Mouse (Mus musculus) bone marrow macrophage, adult 2 months (primary cell): ENCODE results near the gene Gnb5. TPM values are rescaled to one million over a fixed set of nuclear protein-coding genes. Genes with fewer than 3 reads are reported as not detected.

Experiments
- H3K27ac ChIP-seq: 2 replicates; pipeline ENCODE4 v1.5.1; 2012; ENCODE audit warnings: low read depth, low read length; ENCODE audit not compliant: insufficient read depth
- H3K4me1 ChIP-seq: 2 replicates; pipeline ENCODE4 v1.6.1; 2012; ENCODE audit warnings: low read length; ENCODE audit not compliant: control insufficient read depth, insufficient read depth
- H3K4me3 ChIP-seq: 2 replicates; pipeline ENCODE4 v1.5.1; 2012; ENCODE audit warnings: mild to moderate bottlenecking, low read length, moderate library complexity; ENCODE audit not compliant: insufficient read depth
- CTCF ChIP-seq: IDR thresholded peaks from 2 replicates; pipeline ENCODE4 v1.5.1; 2012; ENCODE audit warnings: low read depth, mild to moderate bottlenecking, low read length, moderate library complexity
- POLR2A ChIP-seq: IDR thresholded peaks from 2 replicates; pipeline ENCODE4 v1.6.1; 2012; ENCODE audit warnings: mild to moderate bottlenecking, low read depth, low read length, borderline replicate concordance
- polyA plus RNA-seq: library from polyadenylated mRNA; stranded (reverse); fragments of >200 nt; gene quantifications from 2 replicates; pipeline ENCODE4 v1.2.4, GENCODE M21; 2012; ENCODE audit not compliant: missing spikeins, insufficient read depth, insufficient read length

The Gnb5 gene
- polyA plus RNA-seq, 1 experiment: 7.0 TPM

- Histone ChIP-seq H3K4me3 (no peak overlapping the region), H3K27ac (peak overlapping the region; percentile 97), H3K4me1 (peaks cover 27% of the 10 kb centered on the region)
- TF ChIP-seq POLR2A (no peak), CTCF (no peak)
These were observed 62.7 kb downstream of the Gnb5 start for GRCm38 (mm10) chr9:75368779-75369178.

GRCm38 (mm10) chr9:75375606-75376005 is 69.5 kb downstream of the Gnb5 start:
- Histone ChIP-seq H3K27ac (no peak overlapping the region), H3K4me3 (no peak overlapping the region), H3K4me1 (peaks cover 6% of the 10 kb centered on the region; the same call in 1 of the 2 replicates)
- TF ChIP-seq POLR2A (no peak), CTCF (no peak)

- H3K4me3 ChIP-seq: no peak overlapping the region
- TF ChIP-seq POLR2A (no peak), CTCF (no peak)
- H3K4me1 ChIP-seq: peaks cover 6% of the 10 kb centered on the region; the same call in 1 of the 2 replicates
- H3K27ac ChIP-seq: no peak overlapping the region
These were observed 70.3 kb downstream of the Gnb5 start for GRCm38 (mm10) chr9:75376428-75376827.

GRCm38 (mm10) chr9:75378774-75379173 is 72.7 kb downstream of the Gnb5 start:
- TF ChIP-seq CTCF: no peak
- no peak for TF ChIP-seq POLR2A
- Histone ChIP-seq H3K4me3 (no peak overlapping the region), H3K27ac (no peak overlapping the region), H3K4me1 (0 out of 2 replicates have a peak, but pooled peaks cover 2% of the 10 kb centered on the region)

GRCm38 (mm10) chr9:75382825-75383224 is 76.7 kb downstream of the Gnb5 start:
- Histone ChIP-seq H3K4me1 (peaks cover 4% of the 10 kb centered on the region; the same call in 1 of the 2 replicates), H3K27ac (no peak overlapping the region), H3K4me3 (no peak overlapping the region)
- TF ChIP-seq POLR2A: no peak
- TF ChIP-seq CTCF: no peak

GRCm38 (mm10) chr9:75383785-75384184 is 77.7 kb downstream of the Gnb5 start:
- Histone ChIP-seq H3K4me3 (no peak overlapping the region), H3K27ac (no peak overlapping the region), H3K4me1 (peaks cover 4% of the 10 kb centered on the region; the same call in 1 of the 2 replicates)
- TF ChIP-seq CTCF: peak; percentile 56
- TF ChIP-seq POLR2A: no peak

GRCm38 (mm10) chr9:75384337-75384962 is 78.4 kb downstream of the Gnb5 start:
- TF ChIP-seq POLR2A: no peak
- Histone ChIP-seq H3K4me3 (no peak overlapping the region), H3K27ac (no peak overlapping the region), H3K4me1 (peaks cover 2% of the 10 kb centered on the region; the same call in 1 of the 2 replicates)

- TF ChIP-seq CTCF (no peak), POLR2A (no peak)
- H3K27ac ChIP-seq: no peak overlapping the region
- peaks cover 2% of the 10 kb centered on the region; the same call in 1 of the 2 replicates for H3K4me1 ChIP-seq
- H3K4me3 ChIP-seq: no peak overlapping the region
These were observed 79.3 kb downstream of the Gnb5 start for GRCm38 (mm10) chr9:75385218-75385974.

- Histone ChIP-seq H3K27ac (no peak overlapping the region), H3K4me3 (no peak overlapping the region), H3K4me1 (no peaks in the 10 kb centered on the region)
- TF ChIP-seq CTCF (no peak), POLR2A (no peak)
These were observed 87.2 kb downstream of the Gnb5 start for GRCm38 (mm10) chr9:75393251-75393650.

Other genes with a start within 250 kb of the Gnb5 start
- 230 and 234 TPM in 2 replicates for gene Myo5a, start 235.3 kb upstream of the Gnb5 start, polyA plus RNA-seq
- gene Myo5c, start 74.3 kb upstream of the Gnb5 start, polyA plus RNA-seq: 0.13 TPM in 1 of 2 replicates, not detected in the other
- not detected in 2 replicates for gene Bcl2l10, start 41.5 kb downstream of the Gnb5 start, polyA plus RNA-seq
- 31.3 and 39.7 TPM in 2 replicates for gene Mapk6, start 103.7 kb downstream of the Gnb5 start, polyA plus RNA-seq
- 12.9 and 14.5 TPM in 2 replicates for gene Leo1, start 135.2 kb downstream of the Gnb5 start, polyA plus RNA-seq